Mouse (Mus musculus) spleen, adult 18-20 months (tissue): Measurements from ENCODE around the gene Mthfs.
"Not testable (repeated sequence)": the region's sequence is repeated elsewhere in the genome, so short reads cannot be mapped to it uniquely, and the experiment has no call there.

Source experiments
- DNase-seq, 2 experiments: peaks; one replicate each; pipeline ENCODE4 v3.0.0; 2022; ENCODE audit warnings: mixed read lengths in 2 of 2

The Mthfs gene

DNA sequence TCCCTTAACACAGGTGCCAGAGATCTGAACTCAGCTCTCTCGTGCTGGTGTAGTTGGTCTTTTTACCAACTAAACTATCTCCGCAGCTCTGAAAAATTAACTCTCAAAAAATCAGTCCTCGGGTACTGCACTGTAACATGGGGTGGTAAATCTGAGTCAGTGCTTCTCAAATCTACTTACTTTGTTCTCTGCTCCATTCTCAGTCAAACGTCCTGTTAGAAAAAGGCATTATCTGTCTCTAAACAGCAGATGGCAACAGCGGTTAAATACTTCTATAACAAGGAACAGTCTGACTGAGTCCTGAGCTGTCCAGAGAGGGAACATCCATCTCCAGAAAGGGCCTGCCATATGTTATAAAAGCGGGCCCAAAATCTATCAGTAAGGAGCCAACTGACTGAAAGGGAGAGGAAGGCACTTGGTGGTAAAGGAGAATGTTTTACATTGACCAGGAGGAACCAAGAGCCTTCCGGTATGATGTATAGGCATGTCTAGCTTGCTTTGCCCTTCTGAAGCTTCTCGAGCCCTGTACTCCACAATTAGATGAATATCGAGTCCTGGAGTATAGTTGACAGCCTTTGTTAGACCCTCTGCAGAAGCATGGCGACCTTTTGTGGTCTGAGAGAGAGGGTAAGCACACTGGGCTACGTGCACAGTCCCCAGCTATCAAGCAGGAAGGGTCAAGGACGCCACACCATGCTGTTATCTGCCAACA lies at the start of gene Mthfs:
Gene Mthfs, plus strand, starts transcription at position 324 of the 712 bp plus-strand sequence.
- DNase-seq, result not testable (repeated sequence)

DNA sequence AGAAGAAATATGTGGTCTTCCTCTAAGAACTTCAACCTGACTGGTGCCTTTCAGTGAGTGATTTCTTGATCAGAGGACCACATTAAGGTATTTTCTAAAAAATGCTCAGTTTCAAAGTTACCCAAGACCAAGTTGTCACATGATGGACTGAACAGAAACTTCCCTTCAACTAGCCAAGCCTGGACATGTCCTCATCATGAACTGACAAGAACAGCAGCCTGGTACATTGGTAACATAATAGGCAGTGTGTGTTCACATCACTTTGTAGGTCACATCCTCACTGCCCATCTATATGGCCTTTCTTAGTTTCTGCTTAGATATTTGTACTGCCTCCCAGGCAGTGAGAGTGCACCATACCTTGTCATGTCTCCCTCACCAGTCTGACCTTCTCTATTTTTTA lies 37.9 kb upstream of the Mthfs start:
- not testable (repeated sequence) for DNase-seq

DNA sequence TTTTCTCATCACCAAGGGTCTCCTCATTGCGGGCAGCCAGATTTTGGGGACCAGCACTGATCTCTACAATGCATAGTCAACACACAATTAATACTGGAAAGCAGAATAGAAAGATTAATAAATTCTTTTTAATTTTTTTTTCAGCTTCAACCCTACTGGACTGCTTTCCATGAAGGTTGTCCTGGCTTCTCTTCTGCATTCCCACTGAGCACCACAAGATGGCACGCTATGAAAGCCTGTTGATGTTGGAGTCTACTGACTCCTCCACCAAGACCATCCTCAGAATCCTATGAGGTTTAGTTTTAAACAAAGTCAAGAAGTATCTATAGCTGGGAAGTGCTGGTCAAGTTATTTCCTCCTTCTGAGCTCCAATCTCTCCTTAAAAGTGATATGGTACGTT lies 31.6 kb upstream of the Mthfs start:
- peak; percentile 73 to 93 for DNase-seq

DNA sequence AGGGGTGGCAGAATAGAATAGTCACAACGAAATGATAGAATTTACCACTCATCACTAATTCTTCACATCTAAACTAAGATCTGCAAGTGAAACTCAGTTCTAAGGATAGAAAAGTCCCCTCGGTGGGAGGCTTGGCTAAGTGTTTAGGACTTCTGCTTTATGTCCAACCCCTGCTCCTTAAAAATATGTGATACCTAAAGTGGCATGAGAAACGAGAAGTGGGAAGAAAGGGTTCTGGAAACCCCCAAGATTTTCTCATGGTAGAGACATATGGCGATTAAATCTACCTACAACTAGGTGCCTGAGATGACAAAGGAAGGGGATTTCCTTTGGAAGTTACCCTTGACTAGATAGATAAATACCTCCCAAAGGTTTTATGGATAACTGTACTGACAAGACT lies 31.0 kb upstream of the Mthfs start:
- not testable (repeated sequence) for DNase-seq

DNA sequence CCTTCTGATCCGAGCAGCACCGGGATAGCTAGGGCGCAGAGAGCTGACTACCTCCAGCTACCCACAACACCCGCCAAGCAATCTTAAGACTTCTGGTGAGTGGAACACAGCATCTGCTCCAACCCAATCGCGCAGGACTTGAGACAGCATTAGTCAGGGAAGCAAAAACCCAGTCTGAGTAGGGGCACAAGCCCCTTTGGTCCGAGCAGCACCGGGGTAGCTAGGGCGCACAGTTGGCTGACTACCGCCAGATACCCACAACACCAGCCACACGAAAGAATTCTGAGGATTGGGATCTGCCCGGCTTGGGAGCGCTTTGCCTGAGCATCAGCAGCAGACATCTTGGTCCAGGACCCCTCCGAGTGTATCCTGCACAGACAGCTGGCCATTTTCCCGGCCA lies 23.5 kb upstream of the Mthfs start:
- not testable (repeated sequence) for DNase-seq

DNA sequence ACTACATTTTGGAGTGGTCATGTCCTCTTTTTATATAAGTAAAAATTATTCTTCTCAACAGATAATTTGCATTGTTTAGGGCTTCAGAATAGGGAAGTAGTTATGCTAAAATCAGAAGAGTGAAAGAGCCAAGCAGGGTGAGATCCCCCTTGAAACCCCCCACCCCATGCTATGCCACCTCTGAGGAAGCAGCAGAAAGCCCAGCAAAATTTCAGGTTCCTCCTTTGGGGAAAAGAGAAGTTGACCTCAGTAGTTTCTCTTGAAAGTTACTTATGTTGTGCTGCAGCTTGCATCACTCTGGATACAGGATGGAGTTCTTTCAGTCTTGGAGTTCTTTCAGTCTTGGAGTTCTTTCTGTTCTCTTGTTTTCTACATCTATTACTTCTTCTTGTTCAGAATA lies 15.0 kb upstream of the Mthfs start:
- DNase-seq, result not testable (repeated sequence)

DNA sequence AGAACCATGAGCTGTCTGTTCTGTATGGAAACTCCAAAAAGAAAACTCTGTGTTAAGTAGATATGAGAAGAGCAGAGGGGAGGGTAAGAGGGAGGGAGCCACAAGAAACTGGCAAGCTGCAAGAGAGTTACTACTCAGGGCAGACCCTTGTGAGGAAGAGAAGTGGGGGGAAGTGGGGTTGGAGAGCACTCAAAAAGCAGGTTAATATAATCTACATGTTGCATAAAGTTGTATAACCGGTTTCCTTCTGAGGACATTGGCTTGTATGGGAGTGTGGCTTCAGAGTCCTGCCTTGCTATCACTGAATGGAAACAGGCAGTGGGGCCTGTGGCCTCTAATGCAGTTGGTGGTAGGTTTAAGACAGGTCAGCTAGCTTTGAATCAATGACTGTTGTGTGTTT lies 13.0 kb upstream of the Mthfs start:
- not testable (repeated sequence) for DNase-seq

DNA sequence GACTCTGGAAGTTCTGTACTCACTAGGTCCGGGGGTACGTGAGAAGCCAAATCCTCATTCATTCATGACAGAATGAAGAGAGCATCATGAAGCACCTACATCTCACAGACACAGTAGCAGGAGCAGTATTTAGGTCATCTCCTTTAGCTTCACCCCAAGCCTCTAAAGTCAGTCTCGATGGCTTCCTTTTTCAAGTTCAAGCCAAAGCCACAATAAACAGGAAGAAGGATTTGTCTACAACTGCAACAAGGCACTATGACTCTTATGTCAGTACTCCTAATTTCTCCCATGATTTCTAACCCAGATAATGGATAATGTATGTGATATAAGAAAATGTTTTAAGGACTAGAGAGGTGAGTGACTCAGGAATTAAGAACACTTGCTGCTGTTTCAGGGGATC lies 12.1 kb upstream of the Mthfs start:
- DNase-seq, result not testable (repeated sequence)

DNA sequence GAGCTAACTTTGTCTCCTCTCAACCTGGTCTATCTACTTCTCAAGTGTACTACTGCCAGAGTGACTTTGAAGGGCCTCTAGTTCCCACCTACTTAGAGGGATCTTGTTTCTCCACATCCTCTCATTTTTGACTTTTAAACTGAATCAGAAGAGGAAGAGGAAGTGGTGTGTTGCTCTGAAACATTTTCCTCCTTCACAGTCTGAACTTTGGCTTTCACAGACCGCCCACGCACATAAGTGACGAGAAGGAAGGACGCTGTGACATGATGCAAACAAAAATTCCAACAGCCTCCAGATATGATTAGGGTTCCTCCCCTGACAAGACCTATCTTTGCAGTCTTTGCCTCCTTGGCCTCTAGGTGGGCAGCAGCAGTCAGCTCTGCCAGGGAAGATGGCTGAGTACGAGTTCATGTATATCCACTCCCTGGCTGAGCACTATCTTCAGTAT lies 11.5 kb upstream of the Mthfs start, which contains the start of the genes Bcl2a1b and Gm29094:
Gene Bcl2a1b, plus strand, starts transcription at position 241 of the 448 bp plus-strand sequence.
Gene Gm29094, plus strand, starts transcription at position 411 of the 448 bp plus-strand sequence.
- peak; percentile 59 to 68 for DNase-seq

DNA sequence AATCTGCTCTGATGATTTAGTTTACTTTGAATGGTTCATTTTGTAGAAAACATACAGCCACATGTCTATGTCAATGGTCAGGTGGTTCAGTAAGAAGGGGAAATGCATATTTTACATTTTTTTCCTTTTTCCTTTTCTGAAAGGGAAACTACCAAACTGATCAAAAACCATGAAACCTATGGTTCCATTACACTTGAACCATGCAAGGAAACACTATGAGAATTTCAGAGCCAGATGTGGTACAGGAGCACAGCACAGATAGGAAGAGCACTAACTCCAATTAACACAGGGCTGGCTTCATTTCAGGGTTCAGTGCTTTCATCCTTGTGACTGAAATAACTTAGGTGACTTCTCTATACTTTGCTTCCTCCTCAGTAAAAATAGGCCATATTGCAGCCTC lies 8.2 kb upstream of the Mthfs start:
- DNase-seq, result not testable (repeated sequence)

DNA sequence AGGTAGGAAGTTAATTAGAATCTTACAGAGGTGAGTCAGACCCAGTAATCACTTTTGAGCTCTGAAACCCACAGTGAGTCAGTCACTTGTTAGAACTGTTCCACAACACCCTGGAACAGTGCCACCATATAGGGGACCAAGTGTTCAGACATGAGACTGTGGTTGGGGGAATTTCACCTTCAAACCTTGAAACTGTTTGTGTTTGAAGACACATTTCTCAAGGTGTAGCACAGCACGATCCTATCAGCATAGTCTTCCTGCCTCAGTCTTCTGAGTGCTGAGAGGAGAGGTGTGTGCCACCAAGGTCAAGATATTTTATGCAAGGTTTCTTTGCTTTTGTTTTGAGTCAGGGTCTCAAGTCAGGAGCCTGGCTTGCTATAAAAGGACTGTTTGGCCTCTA lies 1.5 kb upstream of the Mthfs start:
- DNase-seq, result not testable (repeated sequence)

DNA sequence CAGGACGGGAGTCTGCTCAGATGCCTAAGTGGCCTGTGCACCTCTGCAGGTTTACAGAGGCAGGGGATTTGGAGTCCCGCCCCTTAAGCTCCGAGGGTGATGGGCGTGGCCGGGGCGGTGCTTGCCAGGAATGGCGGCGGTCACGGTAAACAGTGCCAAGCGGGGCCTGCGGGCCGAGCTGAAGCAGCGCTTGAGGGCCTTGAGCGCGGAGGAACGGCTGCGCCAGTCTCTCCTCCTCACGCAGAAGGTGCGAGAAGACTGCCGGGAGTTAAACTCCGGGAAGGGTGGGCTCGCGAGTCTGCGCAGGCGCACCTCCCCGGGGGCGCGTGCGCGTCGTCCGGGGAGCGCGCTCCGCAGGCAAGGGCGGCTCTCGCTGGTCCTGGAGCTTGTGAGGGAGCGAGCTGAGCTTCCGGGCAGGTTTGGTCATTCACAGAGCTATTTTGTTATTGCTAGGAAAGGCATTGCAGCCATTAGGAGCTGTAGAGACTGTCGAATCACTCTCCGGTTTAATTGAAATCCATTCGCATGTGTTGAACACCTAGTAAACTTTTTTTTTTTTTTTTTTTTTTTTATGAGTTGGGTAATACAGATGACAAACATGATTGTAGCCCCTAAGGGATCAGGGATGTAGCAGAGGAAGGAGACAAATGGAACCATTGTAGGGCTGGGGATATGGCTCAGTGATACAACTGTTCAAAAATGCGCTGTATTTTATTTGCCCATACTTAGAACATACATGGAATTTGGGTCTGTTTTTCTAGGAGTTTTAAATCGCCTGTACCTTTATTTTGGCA lies 786 bp downstream of the Mthfs start:
- peak; percentile 82 to 85 for DNase-seq

DNA sequence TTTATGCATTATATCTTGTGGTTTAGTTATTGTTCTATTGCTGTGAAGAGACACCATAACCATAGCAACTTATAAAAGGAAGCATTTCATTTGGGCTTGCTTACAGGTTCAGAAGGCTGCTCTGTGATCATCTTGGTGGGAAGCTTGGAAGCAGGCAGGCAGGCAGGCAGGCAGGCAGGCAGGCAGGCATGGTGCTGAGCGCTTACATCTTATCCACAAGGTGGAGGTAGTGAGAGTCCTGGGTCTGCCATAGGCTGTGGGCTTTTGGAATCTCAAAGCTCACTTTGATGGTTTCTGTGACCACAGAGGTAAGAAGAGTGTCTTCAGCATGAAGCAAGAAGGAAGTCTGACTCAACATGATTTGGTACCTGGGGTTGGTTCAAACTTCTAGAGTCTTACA lies 2.0 kb downstream of the Mthfs start:
- DNase-seq, result peak; percentile 32 to 49

DNA sequence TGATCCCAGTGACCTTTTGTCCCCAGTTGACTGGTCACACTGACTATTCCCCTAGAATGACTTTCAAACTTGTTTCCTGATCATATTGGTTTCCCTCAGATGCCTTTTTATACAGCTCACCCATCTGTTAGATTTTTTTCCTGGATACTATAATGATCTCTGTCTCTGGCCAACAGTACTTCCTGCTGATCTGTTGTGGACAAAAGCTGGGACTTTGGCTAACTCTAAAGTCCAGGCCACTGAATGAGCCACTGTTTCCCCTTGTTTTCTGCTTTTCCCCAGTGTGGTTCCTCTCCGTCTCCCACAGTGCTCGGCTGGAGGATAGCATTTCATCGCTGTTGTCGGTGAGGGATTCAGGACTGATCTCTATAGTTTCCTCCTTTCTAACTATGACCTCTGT lies 7.7 kb downstream of the Mthfs start:
- not testable (repeated sequence) for DNase-seq

DNA sequence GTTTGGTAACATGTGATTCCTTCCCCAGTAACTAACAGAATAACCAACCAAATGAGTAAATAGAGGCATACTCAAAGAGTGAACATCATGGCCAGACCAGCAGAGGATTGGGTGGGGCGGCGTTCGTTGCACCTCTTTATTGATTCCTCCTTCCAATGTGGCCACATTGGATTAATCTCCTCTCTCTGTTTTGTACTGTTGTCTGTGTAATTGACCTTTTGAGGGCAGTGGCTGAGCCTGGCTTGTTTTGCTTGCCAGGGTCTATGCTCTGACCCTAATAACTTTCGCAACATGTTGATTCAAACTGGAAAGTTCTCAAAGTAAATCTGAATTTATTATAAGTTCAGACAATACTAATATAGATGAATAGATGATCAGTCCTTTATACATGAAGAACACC lies 9.2 kb downstream of the Mthfs start:
- DNase-seq, result not testable (repeated sequence)

DNA sequence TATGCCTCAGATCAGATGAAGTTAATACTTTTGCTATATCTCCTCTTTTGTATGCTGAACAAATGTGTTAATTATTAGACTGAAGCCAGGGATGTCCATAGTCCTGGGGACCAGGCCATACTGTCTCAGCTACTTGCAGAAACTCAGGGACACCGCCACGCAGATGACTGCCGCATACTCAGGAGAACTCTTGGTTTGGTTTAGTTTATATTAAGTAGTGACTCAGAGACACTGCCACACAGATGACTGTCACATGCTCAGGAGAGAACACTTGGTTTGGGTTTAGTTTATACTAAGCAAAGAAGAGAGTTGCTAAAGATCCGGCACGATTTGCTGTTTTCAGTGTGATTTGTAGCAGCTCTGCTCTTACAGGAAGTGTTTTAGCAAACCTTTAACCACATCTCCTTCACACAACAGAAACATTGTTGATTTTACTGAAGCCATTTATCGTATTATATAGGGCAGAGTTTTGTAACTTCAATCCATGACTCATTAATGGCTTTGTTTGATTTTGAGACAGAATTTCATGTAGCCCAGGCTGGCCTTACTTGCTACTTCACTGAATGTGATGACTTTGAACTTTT lies 10.3 kb downstream of the Mthfs start:
- DNase-seq, result not testable (repeated sequence)

DNA sequence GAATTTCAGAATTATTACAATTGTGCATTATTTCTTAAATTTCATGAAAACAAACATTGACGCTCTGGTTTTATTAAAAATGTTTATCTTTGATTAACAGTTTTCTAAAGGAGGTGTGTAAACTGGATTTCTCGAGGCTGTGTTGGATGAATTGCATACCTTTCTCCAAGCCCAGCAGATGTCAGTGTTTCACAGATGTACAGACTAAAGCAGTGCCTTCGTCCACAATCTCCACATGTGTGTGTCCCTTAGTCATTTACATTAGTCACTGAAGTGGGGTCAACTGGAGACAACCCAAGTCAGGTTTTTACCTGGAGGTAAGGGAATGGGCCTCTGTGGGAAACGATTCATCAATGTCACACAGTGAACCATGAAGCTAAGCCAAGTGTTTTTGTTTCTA lies 15.6 kb downstream of the Mthfs start:
- no peak for DNase-seq

DNA sequence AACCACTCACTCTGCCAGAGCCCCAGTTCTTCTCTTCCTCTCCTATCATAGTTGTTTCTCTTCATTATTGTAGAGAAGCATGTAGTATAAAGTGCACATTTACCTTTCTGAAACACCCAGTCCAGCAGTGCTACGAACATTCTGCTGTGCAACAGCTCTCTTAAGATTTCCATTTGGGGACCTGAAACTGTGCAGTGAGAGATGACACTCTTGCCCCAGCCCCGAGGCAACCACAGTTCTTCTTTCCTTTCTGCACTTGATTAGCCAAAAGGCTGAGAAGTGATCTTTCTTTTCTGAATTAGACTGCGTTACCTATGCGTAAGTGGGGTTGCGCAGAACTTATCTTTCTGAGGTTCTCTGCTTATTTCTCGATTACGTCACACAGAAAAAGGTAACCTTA lies 17.6 kb downstream of the Mthfs start:
- peak; percentile 46 to 56 for DNase-seq

DNA sequence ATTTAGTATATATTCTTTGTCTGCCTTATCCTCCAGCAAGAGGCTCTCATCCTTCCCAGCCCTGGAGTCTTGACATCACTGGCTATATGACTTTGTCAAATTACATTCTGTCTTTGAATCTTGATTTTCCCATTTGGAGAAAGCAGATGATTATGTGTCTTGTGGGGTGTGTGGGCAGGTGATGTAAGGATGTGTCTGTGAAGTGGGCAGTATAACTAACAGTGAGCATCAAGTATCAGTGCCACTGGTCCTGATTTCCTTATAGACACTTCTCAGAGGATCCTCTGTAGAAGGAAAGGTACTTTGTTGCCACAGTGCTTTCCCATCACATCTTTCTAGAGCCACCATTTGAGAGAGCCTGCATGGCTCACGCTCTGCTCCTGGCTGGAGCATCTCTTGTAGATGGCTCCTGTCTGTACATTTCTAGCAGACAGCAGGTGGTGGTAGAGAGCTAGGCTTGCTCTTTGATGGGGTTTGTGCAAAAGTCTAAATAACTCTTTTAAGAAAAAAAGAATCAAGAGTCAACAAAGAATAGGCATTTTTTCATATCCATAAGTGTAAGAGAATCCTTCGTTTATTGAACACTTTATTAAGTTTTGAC lies 20.5 kb downstream of the Mthfs start:
- DNase-seq, result peak in 1 of 2 experiments; percentile 46

DNA sequence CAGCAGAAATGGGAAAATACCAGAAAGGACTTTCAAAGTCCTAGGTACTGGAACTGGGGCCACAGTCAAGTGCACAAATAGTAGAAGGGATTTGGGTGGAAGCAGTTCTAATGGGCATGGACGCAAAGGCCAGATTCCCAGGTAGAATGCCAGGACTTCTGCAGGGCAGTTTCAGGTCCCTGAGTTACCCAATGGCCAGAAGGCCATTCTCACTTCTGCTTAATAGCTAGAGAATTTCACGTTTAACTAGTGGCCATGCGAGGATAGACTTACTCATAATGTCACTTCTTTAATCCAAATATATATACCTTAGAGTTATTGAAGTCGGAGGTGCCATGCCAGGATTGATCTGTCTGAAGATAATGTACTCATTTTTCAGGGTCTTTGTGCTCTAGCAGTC lies 26.7 kb downstream of the Mthfs start:
- not testable (repeated sequence) for DNase-seq

DNA sequence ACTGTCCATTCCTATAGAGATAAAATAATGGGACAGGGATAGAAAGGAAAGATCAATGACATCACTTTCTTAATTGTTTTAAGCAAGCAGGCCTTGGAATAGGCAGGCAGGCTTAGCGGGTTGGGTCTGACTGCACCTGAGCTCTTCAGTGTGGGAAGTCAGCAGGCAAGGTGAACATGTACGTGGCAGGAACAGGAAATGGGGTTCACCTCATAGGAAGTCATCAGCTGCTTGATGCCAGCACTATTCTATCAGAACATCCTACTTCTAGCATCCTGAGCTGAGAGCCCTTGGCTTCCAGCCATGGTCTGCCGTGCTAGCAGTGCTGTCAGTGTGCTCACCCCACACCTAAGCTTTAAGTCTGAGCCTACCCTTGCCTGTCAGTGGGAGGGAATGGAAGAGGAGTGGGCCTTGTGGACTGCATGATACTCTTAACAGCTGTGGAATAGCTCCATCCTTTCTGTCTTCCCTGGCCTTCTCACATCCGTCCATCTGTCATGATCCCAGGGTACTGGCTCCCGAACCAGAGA lies 28.6 kb downstream of the Mthfs start:
- not testable (repeated sequence) for DNase-seq

DNA sequence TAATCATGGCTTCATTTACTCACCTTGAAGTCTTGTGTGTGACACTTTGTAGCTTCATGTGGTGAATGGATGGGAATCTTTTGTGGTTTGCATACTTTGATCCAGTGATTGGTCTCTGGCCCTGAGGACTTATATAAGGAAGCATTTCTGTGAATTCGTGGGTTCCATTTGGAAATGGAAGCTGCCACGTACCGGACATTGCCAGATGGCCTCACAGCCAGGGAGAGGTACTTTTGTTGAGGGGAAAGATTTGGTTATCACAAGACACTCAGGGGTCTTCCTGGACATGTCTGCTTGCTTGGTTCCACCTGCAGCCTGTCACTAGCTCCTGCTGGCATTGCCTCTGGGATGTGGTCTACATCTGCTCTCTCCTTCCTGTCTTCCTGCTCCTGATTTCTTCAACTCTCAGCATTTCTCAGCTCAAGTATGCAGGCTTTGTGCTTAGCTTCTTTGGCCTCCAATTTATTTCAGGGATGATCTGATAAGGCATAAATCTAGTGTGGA lies 30.1 kb downstream of the Mthfs start:
- not testable (repeated sequence) for DNase-seq

DNA sequence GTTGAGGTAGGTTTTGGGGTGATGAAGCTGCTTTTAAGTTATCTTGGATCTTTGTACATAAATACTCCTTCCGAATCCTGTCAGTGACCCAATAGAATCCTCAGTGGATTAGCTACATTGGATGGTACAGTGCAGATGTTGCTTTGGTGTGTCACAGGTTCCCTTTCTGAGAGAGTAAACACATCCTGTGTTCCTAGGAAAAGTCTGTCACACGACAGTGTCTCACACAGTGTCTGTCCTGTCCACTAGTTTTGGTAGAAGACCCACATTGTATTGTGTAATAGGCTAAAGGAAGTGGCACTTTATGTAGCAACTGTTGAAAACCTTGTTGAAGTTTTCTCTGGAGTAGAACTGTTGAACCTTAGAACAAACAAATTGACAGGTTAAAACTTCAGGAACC lies 42.9 kb downstream of the Mthfs start:
- DNase-seq, result no peak
